Mouse (Mus musculus) heart, postnatal 0 days (tissue): Measurements from ENCODE around the gene Spock1. TPM values are rescaled to one million over a fixed set of nuclear protein-coding genes. Genes with fewer than 3 reads are reported as not detected.

Experiments
- ATAC-seq: fragments of 200-750 bp; cut with Nextera tagmentation; 2 replicates; pipeline ENCODE4 v1.8.0; 2017; ENCODE audit warnings: low read depth, moderate number of reproducible peaks, moderate library complexity; ENCODE audit not compliant: insufficient read depth
- DNase-seq: peaks from one replicate; pipeline ENCODE4 v3.0.0-alpha.2; 2016; ENCODE audit warnings: low spot score
- H3K27ac ChIP-seq: fragments of 300-500 bp; sonication (generic); 2 replicates; pipeline ENCODE4 v1.5.1; 2014; ENCODE audit warnings: low read depth, mild to moderate bottlenecking
- H3K27me3 ChIP-seq: fragments of 300-500 bp; sonication (generic); 2 replicates; pipeline ENCODE4 v1.6.1; 2014; ENCODE audit warnings: low read length, mixed read lengths; ENCODE audit not compliant: control insufficient read depth, insufficient read depth
- H3K36me3 ChIP-seq: fragments of 300-500 bp; sonication (generic); replicated peaks from 2 replicates; pipeline ENCODE4 v1.6.1; 2014; ENCODE audit warnings: low read length, mixed read lengths; ENCODE audit not compliant: control insufficient read depth, insufficient read depth
- H3K4me1 ChIP-seq: fragments of 300-500 bp; sonication (generic); 2 replicates; pipeline ENCODE4 v1.6.1; 2014; ENCODE audit warnings: antibody characterized with exemption; ENCODE audit not compliant: control insufficient read depth, insufficient read depth
- H3K4me2 ChIP-seq: fragments of 300-500 bp; sonication (generic); 2 replicates; pipeline ENCODE4 v1.6.1; 2014; ENCODE audit warnings: low read depth, mild to moderate bottlenecking, low read length, moderate library complexity
- H3K4me3 ChIP-seq: fragments of 300-500 bp; sonication (generic); 2 replicates; pipeline ENCODE4 v1.5.1; 2014; ENCODE audit warnings: low read depth, low read length
- H3K9ac ChIP-seq: fragments of 300-500 bp; sonication (generic); replicated peaks from 2 replicates; pipeline ENCODE4 v1.6.1; 2014; ENCODE audit warnings: low read depth, low read length, mixed read lengths
- H3K9me3 ChIP-seq: fragments of 300-500 bp; sonication (generic); replicated peaks from 2 replicates; pipeline ENCODE4 v1.6.1; 2016; ENCODE audit warnings: low read length; ENCODE audit not compliant: control insufficient read depth
- CTCF ChIP-seq: IDR thresholded peaks from 2 replicates; pipeline ENCODE4 v1.5.1; 2016; ENCODE audit warnings: antibody characterized with exemption, control low read depth, low read depth
- EP300 ChIP-seq: IDR thresholded peaks from 2 replicates; pipeline ENCODE4 v1.6.1; 2016; ENCODE audit warnings: antibody characterized with exemption, low read depth
- WGBS: fragments of 180-500 bp; shearing (Covaris S2); extraction: QIAGEN DNeasy Blood & Tissue Kit; methylation state at CpG from one replicate; pipeline ENCODE4 v1.1.7; 2014; 5-methylcytosine and 5-hydroxymethylcytosine counted together
- polyA plus RNA-seq: library from polyadenylated mRNA; unstranded; fragments of >200 nt; fragmentation: Nextera tagmentation; extraction: Ambion mirVana; gene quantifications from 2 replicates; pipeline ENCODE4 v1.2.1, GENCODE M21; 2015
- total RNA-seq: library from RNA; depleted of rRNA; stranded (reverse); fragments of >200 nt; gene quantifications from 2 replicates; pipeline ENCODE4 v1.2.3, GENCODE M21; 2014; ENCODE audit warnings: low replicate concordance

The Spock1 gene
- total and polyA plus RNA-seq, 2 experiments from 2014 or later: 0.20 to 0.23 TPM

DNA sequence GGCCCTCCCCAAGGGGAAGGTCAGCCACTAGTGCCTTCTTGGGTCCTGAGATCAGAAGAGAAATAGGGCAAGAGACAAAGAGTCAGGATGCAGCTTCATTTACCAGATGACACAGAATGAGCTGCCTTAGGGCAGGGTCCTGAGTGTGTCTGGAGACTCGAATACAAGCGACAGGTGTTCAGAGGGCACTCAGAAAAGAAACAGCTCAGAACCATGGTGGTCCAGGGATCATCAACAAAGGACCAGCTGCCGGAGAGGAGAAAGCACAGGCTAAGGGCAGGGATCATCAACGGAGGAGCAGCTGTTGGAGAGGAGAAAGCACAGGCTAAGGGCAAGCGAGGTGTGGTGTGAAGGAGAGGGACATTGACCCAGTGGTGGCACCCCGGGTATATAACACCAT lies 136.1 kb downstream of the Spock1 start:
- Histone ChIP-seq H3K27ac (no peak overlapping the region), H3K4me2 (no peak overlapping the region), H3K9me3 (0 out of 2 replicates have a peak, but pooled peaks cover 4% of the 10 kb centered on the region), H3K36me3 (no peaks in the 10 kb centered on the region), H3K4me3 (no peak overlapping the region), H3K4me1 (no peaks in the 10 kb centered on the region), H3K27me3 (no peaks in the 10 kb centered on the region), H3K9ac (no peak overlapping the region)
- TF ChIP-seq EP300: no peak
- TF ChIP-seq CTCF: no peak
- DNase-seq (no peak), ATAC-seq (no peak)
- WGBS: 78% methylated on average over 6 of the region's 6 CpGs

DNA sequence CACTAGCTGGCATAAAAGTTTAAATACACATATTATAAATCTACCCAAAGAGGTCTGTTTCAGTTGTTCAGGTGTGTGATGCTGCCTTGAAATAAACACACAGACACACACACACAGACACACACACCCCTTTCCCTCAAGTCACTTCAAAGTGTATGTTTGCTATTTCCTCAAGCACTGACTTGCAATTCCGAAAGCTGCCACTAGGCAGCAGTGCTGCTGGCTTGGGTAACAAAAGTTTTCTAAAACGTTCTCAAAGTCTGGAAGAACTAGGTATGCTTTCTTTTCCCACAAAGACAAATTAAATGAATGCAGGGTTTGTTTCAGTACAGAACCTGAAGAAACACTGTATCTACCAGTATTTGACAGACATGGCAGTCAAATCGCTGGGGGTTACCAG lies 141.4 kb downstream of the Spock1 start:
- no peaks in the 10 kb centered on the region for H3K36me3 ChIP-seq
- TF ChIP-seq CTCF: peak; percentile 45
- TF ChIP-seq EP300: no peak
- H3K27me3 ChIP-seq: no peaks in the 10 kb centered on the region
- 0 out of 2 replicates have a peak, but pooled peaks cover 4% of the 10 kb centered on the region for H3K9me3 ChIP-seq
- ATAC-seq (no peak), DNase-seq (no peak)
- WGBS: 59% methylated on average over 3 of the region's 3 CpGs
- no peak overlapping the region for H3K4me2 ChIP-seq
- no peak overlapping the region for H3K27ac ChIP-seq
- H3K4me1 ChIP-seq: no peaks in the 10 kb centered on the region
- no peak overlapping the region for H3K4me3 ChIP-seq
- H3K9ac ChIP-seq: no peak overlapping the region

DNA sequence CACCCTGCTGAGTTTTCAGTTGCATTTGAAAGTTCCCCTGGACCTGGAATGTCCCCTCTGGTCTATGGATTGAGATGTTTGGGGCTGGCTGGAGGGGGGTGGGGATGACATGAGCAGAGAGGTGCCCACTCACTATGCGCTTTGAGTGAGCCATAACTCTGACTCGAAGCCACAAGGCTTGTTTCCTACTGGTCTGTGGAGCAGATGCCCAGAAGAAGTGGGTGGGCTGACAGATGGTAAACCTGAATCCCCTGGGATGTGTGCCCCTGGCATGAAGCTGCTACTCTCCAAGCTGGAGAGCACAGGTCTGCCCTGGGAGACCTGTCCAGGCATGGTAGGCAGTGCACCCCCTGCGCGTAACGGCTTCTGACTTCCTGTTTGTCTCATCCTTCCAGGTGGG lies 147.0 kb downstream of the Spock1 start:
- Histone ChIP-seq H3K4me2 (no peak overlapping the region), H3K27ac (no peak overlapping the region), H3K9ac (no peak overlapping the region), H3K4me3 (no peak overlapping the region), H3K36me3 (no peaks in the 10 kb centered on the region), H3K27me3 (no peaks in the 10 kb centered on the region), H3K9me3 (no peaks in the 10 kb centered on the region), H3K4me1 (no peaks in the 10 kb centered on the region)
- DNase-seq (no peak), ATAC-seq (no peak)
- TF ChIP-seq EP300 (no peak), CTCF (no peak)
- 93% methylated on average over 5 of the region's 5 CpGs for WGBS

DNA sequence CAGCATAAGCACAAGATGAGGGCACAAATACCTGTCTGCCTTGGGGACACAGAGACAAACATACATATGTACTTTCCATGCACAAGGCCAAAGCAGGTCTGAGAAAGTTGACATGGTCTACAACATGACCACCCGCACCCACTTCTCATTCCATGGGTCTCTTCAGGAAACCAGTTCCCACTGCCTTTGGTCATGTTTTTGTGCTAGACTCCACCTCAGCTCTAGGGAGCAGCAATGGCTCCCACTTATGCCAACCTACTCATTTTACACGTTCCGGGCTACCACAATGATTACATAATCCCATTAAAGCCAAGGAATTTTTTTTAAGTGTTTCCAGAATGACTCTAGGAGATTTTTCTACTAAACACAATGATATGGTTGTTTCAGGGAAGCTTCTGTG lies 147.5 kb downstream of the Spock1 start:
- Histone ChIP-seq H3K27me3 (no peaks in the 10 kb centered on the region), H3K27ac (no peak overlapping the region), H3K4me1 (no peaks in the 10 kb centered on the region), H3K9ac (no peak overlapping the region), H3K4me3 (no peak overlapping the region), H3K4me2 (no peak overlapping the region), H3K36me3 (no peaks in the 10 kb centered on the region), H3K9me3 (no peaks in the 10 kb centered on the region)
- WGBS: 84% methylated on average over 3 of the region's 3 CpGs
- ATAC-seq: no peak
- no peak for TF ChIP-seq EP300
- TF ChIP-seq CTCF: no peak
- no peak for DNase-seq

DNA sequence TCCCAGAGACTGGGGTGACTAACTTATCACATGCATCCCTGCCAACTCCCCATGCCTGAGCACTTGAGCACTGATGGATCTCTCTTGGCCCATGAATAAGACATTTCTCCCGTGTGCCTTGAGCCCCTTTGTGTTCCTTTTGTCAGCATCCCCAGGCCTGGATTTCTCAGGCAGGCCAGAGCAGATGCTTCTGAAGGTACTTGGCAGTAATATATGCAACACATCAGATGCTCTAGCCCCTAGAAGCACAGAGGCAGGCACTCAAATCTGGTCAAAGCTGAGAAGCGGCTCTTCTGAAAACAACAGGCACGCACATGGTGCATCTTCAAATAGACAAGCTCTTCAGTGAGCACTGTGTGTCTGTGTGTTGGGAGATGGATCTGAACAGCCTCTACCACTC lies 151.8 kb downstream of the Spock1 start:
- Histone ChIP-seq H3K4me1 (no peaks in the 10 kb centered on the region), H3K27ac (no peak overlapping the region), H3K4me2 (no peak overlapping the region), H3K9ac (no peak overlapping the region), H3K27me3 (no peaks in the 10 kb centered on the region), H3K9me3 (0 out of 2 replicates have a peak, but pooled peaks cover 7% of the 10 kb centered on the region), H3K36me3 (no peaks in the 10 kb centered on the region), H3K4me3 (no peak overlapping the region)
- TF ChIP-seq EP300 (no peak), CTCF (no peak)
- no peak for ATAC-seq
- WGBS: 67% methylated on average over 3 of the region's 3 CpGs
- no peak for DNase-seq

DNA sequence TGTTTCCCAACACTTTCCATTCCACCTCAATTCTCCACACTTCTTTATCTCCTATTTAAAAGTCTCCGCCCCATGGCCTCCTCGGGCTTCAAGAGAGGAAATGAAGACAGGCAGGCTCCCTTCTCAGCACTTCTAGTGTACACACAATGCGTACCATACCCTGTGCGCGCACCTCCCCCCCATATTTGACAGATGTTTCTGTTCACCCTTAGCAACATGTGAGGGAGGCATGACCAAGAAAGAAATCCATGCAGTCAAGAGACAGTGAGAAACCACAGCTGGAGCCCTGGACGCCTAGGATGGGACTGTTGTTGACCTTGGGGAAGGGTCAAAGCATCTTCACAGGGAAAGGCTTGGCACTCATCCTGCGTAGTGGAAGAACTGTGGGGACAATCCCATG lies 157.3 kb downstream of the Spock1 start:
- no peaks in the 10 kb centered on the region for H3K36me3 ChIP-seq
- DNase-seq: no peak
- 0 out of 2 replicates have a peak, but pooled peaks cover 10% of the 10 kb centered on the region for H3K9me3 ChIP-seq
- no peak for TF ChIP-seq EP300
- no peak for TF ChIP-seq CTCF
- 59% methylated on average over 7 of the region's 7 CpGs for whole genome bisulfite sequencing
- no peak overlapping the region for H3K4me3 ChIP-seq
- H3K27me3 ChIP-seq: no peaks in the 10 kb centered on the region
- no peak overlapping the region for H3K27ac ChIP-seq
- no peak for ATAC-seq
- H3K9ac ChIP-seq: no peak overlapping the region
- H3K4me2 ChIP-seq: no peak overlapping the region
- H3K4me1 ChIP-seq: no peaks in the 10 kb centered on the region
